Mouse (Mus musculus) testis, adult 2 months (tissue): Measurements from ENCODE around the gene Zfp558.

Experiments used
- CTCF ChIP-seq: fragments of 200-500 bp; IDR thresholded peaks from 2 replicates; pipeline ENCODE4 v1.5.1; 2012; ENCODE audit warnings: low read depth, mild to moderate bottlenecking, inconsistent platforms, low read length, moderate library complexity; ENCODE audit not compliant: control insufficient read depth, insufficient read depth, insufficient replicate concordance
- POLR2A ChIP-seq: fragments of 200-500 bp; IDR thresholded peaks from 2 replicates; pipeline ENCODE4 v1.6.1; 2012; ENCODE audit warnings: low read depth, mild to moderate bottlenecking, inconsistent platforms, low read length, moderate library complexity; ENCODE audit not compliant: control insufficient read depth

DNA sequence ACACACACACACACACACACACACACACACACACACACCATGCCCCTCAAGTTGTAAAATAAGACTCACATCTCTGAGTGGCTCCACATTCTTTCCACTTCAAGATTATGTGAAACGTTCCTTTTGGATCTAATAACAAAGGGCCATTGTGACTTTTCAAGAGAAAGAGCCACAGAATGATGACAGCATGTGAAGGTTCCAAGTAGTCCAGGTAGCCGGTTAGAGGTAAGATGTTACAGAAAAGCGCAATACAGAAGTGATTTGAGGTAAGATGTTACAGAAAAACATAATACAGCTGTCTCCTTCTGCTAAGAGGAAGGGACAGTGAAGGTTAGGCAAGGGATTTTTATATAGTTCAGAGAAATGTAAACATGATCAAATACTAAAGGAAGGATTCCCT, at the start of gene Zfp558, which contains the start of gene Mbd3l1:
- TF ChIP-seq CTCF = no peak
- TF ChIP-seq POLR2A = no peak
